Mouse (Mus musculus): ENCODE measurements around the gene 4930432M17Rik.

The 4930432M17Rik gene

DNA sequence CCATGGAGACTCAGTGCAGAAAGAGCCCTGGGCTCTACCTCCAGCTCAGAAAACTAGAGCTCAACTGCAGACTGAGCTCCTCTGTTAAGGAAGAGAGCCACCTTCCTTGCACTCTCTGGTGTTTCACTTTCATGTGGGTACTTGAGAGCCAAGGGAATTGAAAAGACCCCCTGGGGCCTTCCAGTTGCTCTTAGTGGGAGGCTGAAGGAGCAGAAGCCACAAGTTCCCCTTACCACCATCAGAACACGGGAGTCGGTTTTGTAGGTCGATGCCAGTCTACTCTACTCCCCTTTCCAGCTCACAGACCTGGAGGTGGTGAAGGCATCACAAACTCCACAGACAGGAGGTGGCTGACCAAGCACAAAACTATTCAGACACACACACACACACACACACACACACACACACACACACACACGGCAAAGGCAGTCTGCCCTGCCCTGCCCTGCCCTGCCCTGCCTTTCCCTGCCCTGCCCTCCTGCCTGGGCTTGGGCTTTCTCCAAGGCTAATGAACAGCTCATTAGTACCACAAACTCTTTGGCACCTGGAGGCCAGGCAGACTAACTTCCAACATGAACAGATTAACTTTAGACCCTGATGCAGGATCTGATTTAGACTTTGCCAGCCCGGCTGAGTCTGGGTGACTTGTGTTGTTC lies 1.7 kb downstream of the 4930432M17Rik start:
- peak; percentile 34 for DNase-seq (ENCODE audit: low read depth)

- DNase-seq (ENCODE audit: low read depth): no peak
Observed at GRCm38 (mm10) chr3:121678935-121679334, 8.4 kb downstream of the 4930432M17Rik start.

DNA sequence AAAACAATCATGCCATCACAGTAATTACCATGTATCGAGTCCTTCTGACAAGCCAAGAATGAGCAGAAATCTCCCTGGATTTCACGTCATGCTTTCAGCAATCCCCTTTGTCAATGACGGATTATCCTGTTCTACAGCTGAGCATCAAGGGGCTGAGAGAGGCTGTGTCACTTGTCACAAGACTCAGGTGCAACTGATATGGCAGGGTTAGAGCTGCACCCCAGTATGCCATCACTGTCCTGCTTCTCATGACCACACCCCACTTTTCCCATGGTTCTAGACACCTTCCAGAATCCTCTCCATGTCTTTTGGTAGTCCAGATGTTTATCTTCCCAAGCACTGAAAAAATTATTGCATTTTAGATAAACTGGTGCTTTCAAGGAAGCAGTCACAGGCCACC lies 8.9 kb downstream of the 4930432M17Rik start:
- no peak for DNase-seq (ENCODE audit: low read depth)

GRCm38 (mm10) chr3:121680187-121680586 lies 9.6 kb downstream of the 4930432M17Rik start:
- no peak for DNase-seq (ENCODE audit: low read depth)

- DNase-seq (ENCODE audit: low read depth): peak; percentile 69
Observed at GRCm38 (mm10) chr3:121682439-121683411, 12.2 kb downstream of the 4930432M17Rik start.

DNA sequence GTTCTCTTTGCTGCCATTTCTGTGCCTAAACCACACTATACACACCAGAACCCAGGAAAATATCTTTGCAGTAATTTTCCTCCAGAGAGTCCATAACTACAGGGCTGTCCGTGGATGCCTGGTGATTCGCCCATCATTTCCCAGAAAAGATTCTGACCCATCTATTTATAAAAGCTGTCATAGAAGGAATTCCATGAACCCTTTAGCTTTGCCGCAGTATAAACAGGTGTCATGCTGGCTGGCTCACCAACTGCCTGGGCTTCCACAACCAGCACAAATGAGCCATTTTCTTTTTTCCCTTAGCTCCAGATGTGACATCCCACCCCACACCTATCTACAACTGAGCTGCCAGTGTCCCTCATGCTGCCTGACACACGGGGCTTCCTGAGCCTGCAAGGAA lies 14.0 kb downstream of the 4930432M17Rik start:
- DNase-seq (ENCODE audit: low read depth): peak; percentile 71

DNA sequence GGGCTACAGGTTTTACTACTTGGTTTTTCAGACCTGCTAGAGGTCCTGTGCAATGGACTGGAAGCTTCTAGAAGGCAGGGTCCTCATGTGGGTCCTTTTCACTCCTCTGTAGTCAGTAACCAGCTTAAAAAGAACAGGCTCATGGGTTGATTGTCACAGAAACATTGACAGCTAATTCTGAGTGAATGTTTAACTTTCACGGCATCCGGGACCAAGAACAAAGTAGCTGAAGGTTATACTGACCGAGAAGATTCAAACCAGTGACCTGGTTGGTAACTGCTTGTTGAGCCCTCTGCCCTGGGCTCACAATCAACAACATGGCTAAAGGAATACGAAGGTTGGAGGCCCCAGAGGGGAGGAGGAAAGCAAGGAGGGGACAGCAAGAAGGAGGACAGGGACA lies 14.4 kb downstream of the 4930432M17Rik start:
- no peak for DNase-seq (ENCODE audit: low read depth)

- no peak for DNase-seq (ENCODE audit: low read depth)
Observed at GRCm38 (mm10) chr3:121685985-121686384, 15.4 kb downstream of the 4930432M17Rik start.

DNA sequence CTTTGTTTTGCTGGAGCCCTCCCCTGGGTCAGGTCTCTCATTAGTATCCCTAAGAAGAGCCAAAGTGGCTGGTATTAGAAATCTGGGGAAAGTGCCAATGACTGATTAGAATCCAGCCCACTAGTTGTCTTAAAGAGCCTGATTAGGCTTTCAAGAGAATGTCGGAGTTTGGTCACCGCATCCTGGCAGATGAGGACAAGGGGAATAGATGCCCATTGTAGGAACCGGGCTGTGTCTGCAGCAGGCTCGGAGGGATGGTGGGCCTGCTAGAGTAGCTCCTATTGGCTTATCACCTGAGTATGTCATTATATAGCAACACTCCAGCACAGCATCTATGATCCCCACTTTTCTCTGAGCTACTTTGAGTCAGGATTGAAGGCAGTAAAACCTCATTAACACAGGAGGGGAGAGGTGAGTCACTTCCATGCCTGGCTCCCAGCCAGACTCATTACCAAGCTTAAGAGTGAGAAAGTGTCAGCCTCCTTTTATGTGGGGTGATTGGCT lies 15.9 kb downstream of the 4930432M17Rik start:
- DNase-seq (ENCODE audit: low read depth): peak; percentile 36

DNA sequence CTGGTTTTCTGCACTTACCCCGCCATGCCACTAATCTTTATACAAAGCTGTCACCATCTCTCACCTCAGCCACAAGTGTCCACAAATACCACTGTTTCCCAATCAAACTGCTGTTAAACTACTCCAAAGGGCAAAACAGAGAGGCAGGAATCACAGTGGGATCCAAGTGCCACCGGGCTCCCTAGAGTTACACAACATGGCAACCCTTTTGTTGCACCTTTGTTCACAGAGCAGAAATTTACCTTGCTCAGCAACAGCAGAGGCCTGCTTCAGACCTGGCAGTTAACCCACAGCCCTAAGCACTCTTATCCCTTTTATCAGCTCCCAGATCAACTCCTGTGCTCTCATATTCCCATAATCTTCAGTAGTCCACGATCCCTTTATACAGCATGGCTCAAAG lies 17.2 kb downstream of the 4930432M17Rik start:
- no peak for DNase-seq (ENCODE audit: low read depth)

- no peak for DNase-seq (ENCODE audit: low read depth)
Observed at GRCm38 (mm10) chr3:121689029-121689428, 18.5 kb downstream of the 4930432M17Rik start.

DNA sequence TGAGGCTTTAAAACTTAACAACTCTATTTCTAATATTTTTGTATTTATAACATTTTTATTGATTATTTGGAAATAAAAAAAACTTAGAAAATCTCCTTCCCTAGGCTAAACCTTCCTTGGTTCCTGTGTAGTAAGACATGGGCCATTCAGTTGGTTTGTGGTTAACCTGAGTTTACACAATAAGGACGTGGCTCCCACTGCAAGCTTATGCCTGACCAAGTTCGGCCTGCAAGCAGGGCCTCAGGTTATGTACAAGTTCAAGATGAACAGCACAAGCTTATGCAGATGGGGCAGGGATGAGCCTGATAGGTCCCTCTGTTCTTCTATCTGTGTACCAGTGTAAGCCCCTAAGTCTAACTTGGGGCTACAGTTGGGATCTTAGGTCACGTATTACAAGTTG lies 19.1 kb downstream of the 4930432M17Rik start:
- no peak for DNase-seq (ENCODE audit: low read depth)

GRCm38 (mm10) chr3:121693001-121693730 lies 22.6 kb downstream of the 4930432M17Rik start:
- peak; percentile 50 for DNase-seq (ENCODE audit: low read depth)

- no peak for DNase-seq (ENCODE audit: low read depth)
Observed at GRCm38 (mm10) chr3:121693746-121694145, 23.2 kb downstream of the 4930432M17Rik start.

GRCm38 (mm10) chr3:121697169-121697568 lies 26.6 kb downstream of the 4930432M17Rik start:
- DNase-seq (ENCODE audit: low read depth): peak; percentile 84

- DNase-seq (ENCODE audit: low read depth): no peak
Observed at GRCm38 (mm10) chr3:121699401-121699800, 28.8 kb downstream of the 4930432M17Rik start.

DNA sequence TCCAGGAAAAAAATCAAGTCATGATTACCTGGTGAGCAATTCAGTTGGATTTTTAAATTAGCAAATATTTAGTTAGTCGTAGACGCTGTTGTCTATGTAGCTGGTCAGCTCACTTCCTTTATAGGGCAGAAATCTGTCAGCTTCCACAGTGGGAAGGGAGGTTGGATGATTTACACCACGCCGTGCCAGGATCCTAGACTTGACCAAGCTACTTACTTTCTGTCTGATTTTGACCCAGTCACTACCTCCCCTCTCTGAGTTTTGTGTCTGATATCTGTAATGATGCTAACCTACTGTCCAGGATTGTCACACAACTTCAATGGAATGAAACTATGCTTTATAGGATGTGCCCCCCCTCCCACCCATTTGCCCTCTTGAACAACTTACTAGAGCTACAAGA lies 29.3 kb downstream of the 4930432M17Rik start:
- no peak for DNase-seq (ENCODE audit: low read depth)

- no peak for DNase-seq (ENCODE audit: low read depth)
Observed at GRCm38 (mm10) chr3:121700364-121700952, 29.9 kb downstream of the 4930432M17Rik start.

GRCm38 (mm10) chr3:121703155-121703879 lies 32.8 kb downstream of the 4930432M17Rik start:
- peak; percentile 64 for DNase-seq (ENCODE audit: low read depth)

DNA sequence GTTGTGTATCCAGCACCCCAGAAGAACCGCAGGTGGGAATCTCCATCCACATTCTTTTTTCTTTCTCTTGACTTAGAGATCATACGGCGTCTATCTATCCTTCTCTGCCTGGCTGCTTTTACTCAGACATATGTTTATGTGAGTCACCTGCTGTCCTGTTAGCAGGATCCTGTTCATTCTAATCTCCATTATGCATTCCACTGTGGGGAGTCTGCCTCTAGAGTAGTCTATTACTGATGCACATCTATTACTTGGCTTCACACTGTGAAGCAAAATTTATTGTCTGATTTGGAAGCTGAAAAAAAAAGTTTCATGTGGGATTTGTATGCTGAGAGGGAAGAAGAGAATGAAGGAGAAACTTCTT lies 33.3 kb downstream of the 4930432M17Rik start:
- peak; percentile 52 for DNase-seq (ENCODE audit: low read depth)

DNA sequence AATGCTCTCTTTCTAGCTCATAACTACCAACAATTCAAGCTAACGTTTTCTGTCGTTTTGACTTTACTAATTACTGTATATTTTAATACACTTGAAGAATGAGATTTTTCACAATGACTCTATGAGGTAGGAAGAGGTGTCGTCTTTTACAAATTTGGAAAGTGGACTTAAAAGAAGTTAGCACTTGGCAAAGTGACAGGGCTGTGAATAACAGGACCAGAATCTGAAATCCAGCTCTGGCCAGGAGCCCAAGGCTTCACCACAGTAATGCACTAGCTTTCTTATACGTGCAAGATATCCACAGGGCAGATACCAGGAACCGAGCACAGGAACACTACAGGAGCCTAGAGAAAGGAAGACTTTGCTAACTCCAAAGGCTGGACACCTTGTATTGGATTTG lies 35.5 kb downstream of the 4930432M17Rik start:
- peak; percentile 94 for DNase-seq (ENCODE audit: low read depth)
